Comparison of ENCODE assay signal across 12 mouse cellular contexts in genomic region chr17:50427331-50428003, GRCm38 (mm10).
DNase-seq lines count a peak whose midpoint lies in the region; ATAC-seq lines count a peak whose summit lies in the region.
"Had no signal": no experiment of that assay in that cellular context is flagged by ENCODE, and none has a peak within 500 bp of the region (broad histone marks: within the 10 kb centered on the region; RNA-seq: fewer than 3 reads in every experiment).

No protein-coding gene starts in this region.

- WGBS in heart, embryonic 11.5 days (ENCODE audit: insufficient replicate concordance): 31% methylated on average over 10 of the region's 10 CpGs
- WGBS in embryonic facial prominence, embryonic 10.5 days: 13% methylated on average over 10 of the region's 10 CpGs
- WGBS in hindbrain, embryonic 15.5 days: 6% methylated on average over 10 of the region's 10 CpGs
- 8% methylated on average over 10 of the region's 10 CpGs for WGBS in neural tube, embryonic 13.5 days

- no peak overlapping the region for H3K27ac ChIP-seq in heart, embryonic 11.5 days (ENCODE audit: low read depth, low read length)
- 0 out of 2 replicates have a peak overlapping the region, but pooled peaks have one; percentile 19 for H3K27ac ChIP-seq in embryonic facial prominence, embryonic 10.5 days (replicated peaks)
- 0 out of 2 replicates have a peak overlapping the region, but pooled peaks have one; percentile 4 for H3K27ac ChIP-seq in hindbrain, embryonic 15.5 days (replicated peaks)
- H3K27ac ChIP-seq in neural tube, embryonic 13.5 days (replicated peaks): peak overlapping the region; percentile 67
- H3K27ac ChIP-seq: embryonic facial prominence, embryonic 12.5 days; liver, embryonic 13.5 days had no signal

- no peak for ATAC-seq in heart, embryonic 11.5 days (replicated peaks; ENCODE audit: insufficient number of reproducible peaks, low FRiP score, low TSS enrichment)
- peak; percentile 71; the same call in 1 of the 2 replicates for ATAC-seq in hindbrain, embryonic 15.5 days (ENCODE audit: low FRiP score, low read depth)
- peak; percentile 76 for ATAC-seq in neural tube, embryonic 13.5 days (ENCODE audit: low read depth)

- H3K4me2 ChIP-seq in heart, embryonic 11.5 days: peak overlapping the region; percentile 17; the same call in 1 of the 2 replicates
- H3K4me2 ChIP-seq in hindbrain, embryonic 15.5 days: peak overlapping the region; percentile 35
- H3K4me2 ChIP-seq in neural tube, embryonic 13.5 days: peak overlapping the region; percentile 41
- H3K4me2 ChIP-seq: embryonic facial prominence, embryonic 12.5 days; liver, embryonic 13.5 days had no signal

- no peaks in the 10 kb centered on the region for H3K36me3 ChIP-seq in heart, embryonic 11.5 days (ENCODE audit: control insufficient read depth, insufficient read depth, low read length)
- H3K36me3 ChIP-seq in embryonic facial prominence, embryonic 10.5 days (replicated peaks): no peaks in the 10 kb centered on the region
- no peaks in the 10 kb centered on the region for H3K36me3 ChIP-seq in hindbrain, embryonic 15.5 days
- no peaks in the 10 kb centered on the region for H3K36me3 ChIP-seq in neural tube, embryonic 13.5 days
- H3K36me3 ChIP-seq: embryonic facial prominence, embryonic 12.5 days; liver, embryonic 13.5 days had no signal

- no peaks in the 10 kb centered on the region for H3K4me1 ChIP-seq in heart, embryonic 11.5 days (ENCODE audit: control insufficient read depth, insufficient read depth, low read length)
- peaks cover 7% of the 10 kb centered on the region for H3K4me1 ChIP-seq in embryonic facial prominence, embryonic 10.5 days
- H3K4me1 ChIP-seq in hindbrain, embryonic 15.5 days (replicated peaks): peaks cover 12% of the 10 kb centered on the region; the same call in 1 of the 2 replicates
- peaks cover 16% of the 10 kb centered on the region for H3K4me1 ChIP-seq in neural tube, embryonic 13.5 days (replicated peaks)
- H3K4me1 ChIP-seq: embryonic facial prominence, embryonic 12.5 days had no signal

- H3K4me3 ChIP-seq in heart, embryonic 11.5 days (ENCODE audit: low read depth, low read length): no peak overlapping the region
- H3K4me3 ChIP-seq in embryonic facial prominence, embryonic 10.5 days: no peak overlapping the region
- H3K4me3 ChIP-seq in hindbrain, embryonic 15.5 days: no peak overlapping the region
- peak overlapping the region; percentile 5; the same call in 1 of the 2 replicates for H3K4me3 ChIP-seq in neural tube, embryonic 13.5 days
- H3K4me3 ChIP-seq: embryonic facial prominence, embryonic 12.5 days; liver, embryonic 13.5 days; megakaryocyte, embryonic 14.5 days had no signal

- no peak overlapping the region for H3K9ac ChIP-seq in heart, embryonic 11.5 days (ENCODE audit: low read depth, low read length)
- H3K9ac ChIP-seq in hindbrain, embryonic 15.5 days: no peak overlapping the region
- no peak overlapping the region for H3K9ac ChIP-seq in neural tube, embryonic 13.5 days
- H3K9ac ChIP-seq: embryonic facial prominence, embryonic 12.5 days; liver, embryonic 13.5 days had no signal

- H3K27me3 ChIP-seq in heart, embryonic 11.5 days (ENCODE audit: control insufficient read depth, insufficient read depth, low read length): 0 out of 2 replicates have a peak, but pooled peaks cover 2% of the 10 kb centered on the region
- no peaks in the 10 kb centered on the region for H3K27me3 ChIP-seq in embryonic facial prominence, embryonic 10.5 days (replicated peaks; ENCODE audit: low read depth, poor library complexity, severe bottlenecking)
- H3K27me3 ChIP-seq in hindbrain, embryonic 15.5 days: no peaks in the 10 kb centered on the region
- H3K27me3 ChIP-seq in neural tube, embryonic 13.5 days: no peaks in the 10 kb centered on the region
- H3K27me3 ChIP-seq: embryonic facial prominence, embryonic 12.5 days had no signal

- DNase-seq in heart, postnatal 4 days: no peak
- no peak for DNase-seq in embryonic facial prominence, embryonic 10.5 days (ENCODE audit: low spot score)
- DNase-seq in spleen, postnatal 36 days (ENCODE audit: low spot score in 2 of 2): no peak
- DNase-seq in cerebellum, adult 11 months: no peak
- no peak for DNase-seq in urinary bladder, postnatal 14 days (ENCODE audit: low spot score)
- DNase-seq: layer of hippocampus, postnatal 36 days; liver, embryonic 13.5 days had no signal

- no peaks in the 10 kb centered on the region for H3K9me3 ChIP-seq in heart, embryonic 11.5 days (replicated peaks; ENCODE audit: control insufficient read depth, low read length)
- H3K9me3 ChIP-seq in embryonic facial prominence, embryonic 10.5 days: no peaks in the 10 kb centered on the region
- no peaks in the 10 kb centered on the region for H3K9me3 ChIP-seq in hindbrain, embryonic 15.5 days
- H3K9me3 ChIP-seq in neural tube, embryonic 13.5 days: no peaks in the 10 kb centered on the region
- H3K9me3 ChIP-seq: embryonic facial prominence, embryonic 12.5 days; liver, embryonic 13.5 days had no signal
